Mouse (Mus musculus) thymus, postnatal 36 days (tissue): ENCODE data around the gene Tas2r134.

Source experiments
- DNase-seq, 2 experiments: peaks; one replicate each; pipeline ENCODE4 v3.0.0; 2022; ENCODE audit warnings: mixed read lengths in 2 of 2

Gene Tas2r134

GRCm38 (mm10) chr2:51657684-51658083 is 30.4 kb downstream of the Tas2r134 start:
- DNase-seq: no peak

GRCm38 (mm10) chr2:51658288-51658687 is 31.0 kb downstream of the Tas2r134 start:
- DNase-seq: no peak

GRCm38 (mm10) chr2:51674321-51674720 is 47.0 kb downstream of the Tas2r134 start:
- no peak for DNase-seq
